Comparison of ENCODE assay signal across 8 mouse cellular contexts in genomic region chr17:7945117-7946052, GRCm38 (mm10). TPM values are rescaled to one million over a fixed set of nuclear protein-coding genes. Genes with fewer than 3 reads are reported as not detected.
DNase-seq lines count a peak whose midpoint lies in the region; ATAC-seq and TF ChIP-seq lines count a peak whose summit lies in the region.
"Not testable (repeated sequence)": the region's sequence is repeated elsewhere in the genome, so short reads cannot be mapped to it uniquely, and the experiment has no call there.

TSS of gene Rsph3a (plus strand) at chr17:7945614.

- H3K27me3 ChIP-seq in embryonic facial prominence, embryonic 11.5 days (ENCODE audit: control insufficient read depth, insufficient read depth, low read length); intestine, postnatal 0 days (replicated peaks; ENCODE audit: control insufficient read depth, insufficient read depth, low read length); midbrain, embryonic 11.5 days (ENCODE audit: control insufficient read depth, insufficient read depth, low read length): not testable (repeated sequence)

- H3K9me3 ChIP-seq in embryonic facial prominence, embryonic 11.5 days (replicated peaks; ENCODE audit: control insufficient read depth, low read length); intestine, postnatal 0 days (ENCODE audit: control insufficient read depth); midbrain, embryonic 11.5 days (ENCODE audit: control insufficient read depth, low read length): not testable (repeated sequence)

- peak within 1 kb of the TSS; percentile 35 for H3K4me2 ChIP-seq in embryonic facial prominence, embryonic 11.5 days (ENCODE audit: low read depth, low read length)
- H3K4me2 ChIP-seq in intestine, postnatal 0 days (replicated peaks; ENCODE audit: low read depth): peak within 1 kb of the TSS; percentile 58
- peak within 1 kb of the TSS; percentile 54 for H3K4me2 ChIP-seq in midbrain, embryonic 11.5 days

- not testable (repeated sequence) for H3K4me1 ChIP-seq in embryonic facial prominence, embryonic 11.5 days (ENCODE audit: control insufficient read depth, insufficient read depth, low read length); intestine, postnatal 0 days (replicated peaks; ENCODE audit: control insufficient read depth, insufficient read depth, low read length); midbrain, embryonic 11.5 days (ENCODE audit: control insufficient read depth, insufficient read depth, low read length)

- ATAC-seq in embryonic facial prominence, embryonic 11.5 days (replicated peaks; ENCODE audit: insufficient number of reproducible peaks, low FRiP score, low TSS enrichment, low read depth): peak; percentile 99
- peak; percentile 91 for ATAC-seq in granulocyte monocyte progenitor cell, adult 5-6 weeks (replicated peaks; ENCODE audit: poor library complexity, severe bottlenecking)
- ATAC-seq in intestine, postnatal 0 days: peak; percentile 98
- peak; percentile 99 for ATAC-seq in midbrain, embryonic 11.5 days (ENCODE audit: low FRiP score)

- peak; percentile 22 for TF ChIP-seq CTCF in intestine, postnatal 0 days (IDR thresholded peaks at IDR 0.05; ENCODE audit: low read depth)

- 4% methylated on average over 52 of the region's 58 CpGs for WGBS in embryonic facial prominence, embryonic 11.5 days
- WGBS in intestine, postnatal 0 days: 2% methylated on average over 51 of the region's 58 CpGs
- WGBS in midbrain, embryonic 11.5 days: 4% methylated on average over 57 of the region's 58 CpGs

- peak within 1 kb of the TSS; percentile 60 for H3K9ac ChIP-seq in embryonic facial prominence, embryonic 11.5 days (replicated peaks; ENCODE audit: low read length)
- H3K9ac ChIP-seq in intestine, postnatal 0 days (ENCODE audit: low read depth, low read length): peak within 1 kb of the TSS; percentile 62
- peak within 1 kb of the TSS; percentile 67 for H3K9ac ChIP-seq in midbrain, embryonic 11.5 days (ENCODE audit: low read length)

- H3K27ac ChIP-seq in embryonic facial prominence, embryonic 11.5 days (replicated peaks; ENCODE audit: low read depth, low read length): peak within 1 kb of the TSS; percentile 47
- peak within 1 kb of the TSS; percentile 91 for H3K27ac ChIP-seq in intestine, postnatal 0 days (ENCODE audit: low read depth, low read length)
- H3K27ac ChIP-seq in midbrain, embryonic 11.5 days (ENCODE audit: low read depth, low read length): peak within 1 kb of the TSS; percentile 61

- DNase-seq in adrenal gland, postnatal 14 days: peak; percentile 93
- DNase-seq in embryonic facial prominence, embryonic 11.5 days (ENCODE audit: low spot score): peak; percentile 91
- peak; percentile 92 for DNase-seq in left cerebral cortex, postnatal 4 days
- DNase-seq in midbrain, embryonic 11.5 days (ENCODE audit: low spot score, missing footprints): peak; percentile 99
- DNase-seq in right cerebral cortex, postnatal 4 days: peak; percentile 81
- DNase-seq in yolk sac, embryonic 10.5 days (ENCODE audit: low spot score): peak; percentile 92

- not testable (repeated sequence) for H3K36me3 ChIP-seq in embryonic facial prominence, embryonic 11.5 days (replicated peaks; ENCODE audit: control insufficient read depth, insufficient read depth, low read depth, low read length); intestine, postnatal 0 days (ENCODE audit: control insufficient read depth, insufficient read depth); midbrain, embryonic 11.5 days (ENCODE audit: control insufficient read depth, insufficient read depth, low read length)

- intact Hi-C loops in left cerebral cortex, postnatal 4 days (cut with DNase I): not testable (repeated sequence)

- peak within 1 kb of the TSS; percentile 44 for H3K4me3 ChIP-seq in embryonic facial prominence, embryonic 11.5 days (ENCODE audit: low read depth, low read length)
- peak within 1 kb of the TSS; percentile 56 for H3K4me3 ChIP-seq in intestine, postnatal 0 days (ENCODE audit: low read depth, low read length)
- peak within 1 kb of the TSS; percentile 46 for H3K4me3 ChIP-seq in midbrain, embryonic 11.5 days (ENCODE audit: low read depth, low read length)

RNA-seq across cellular contexts. Expression of gene Rsph3a, which starts in this region (rescaled TPM):
- total RNA-seq in adrenal gland, postnatal 14 days (2021): 43.1 and 46.0 TPM in 2 replicates
- 46.0 and 52.9 TPM in 2 replicates for polyA plus RNA-seq in embryonic facial prominence, embryonic 11.5 days (2014; fragmentation: Nextera tagmentation; extraction: Ambion mirVana)
- 14.5 and 28.2 TPM in 2 replicates for total RNA-seq in granulocyte monocyte progenitor cell, adult 5-6 weeks (2014; fragmentation: Nextera tagmentation)
- 61.7 and 125 TPM in 2 replicates for total RNA-seq in granulocyte monocyte progenitor cell, adult 5-6 weeks (2017)
- 36.5 and 38.4 TPM in 2 replicates for polyA plus RNA-seq in intestine, postnatal 0 days (2015; fragmentation: Nextera tagmentation; extraction: Ambion mirVana)
- total RNA-seq in left cerebral cortex, postnatal 4 days (2021): 10 to 100 TPM; 47.3 TPM
- 59.1 and 63.5 TPM in 2 replicates for polyA plus RNA-seq in midbrain, embryonic 11.5 days (2014; fragmentation: Nextera tagmentation; extraction: Ambion mirVana)

Comparison
In these comparisons a context has a peak if more than half of its experiments do, and no peak if none do; other contexts are left out.
1. Peak in every context shown above with its lines: DNase-seq, ATAC-seq, H3K4me3 ChIP-seq and H3K27ac ChIP-seq.